Mouse (Mus musculus): ENCODE results near the gene Zdhhc9.

The Zdhhc9 gene

DNA sequence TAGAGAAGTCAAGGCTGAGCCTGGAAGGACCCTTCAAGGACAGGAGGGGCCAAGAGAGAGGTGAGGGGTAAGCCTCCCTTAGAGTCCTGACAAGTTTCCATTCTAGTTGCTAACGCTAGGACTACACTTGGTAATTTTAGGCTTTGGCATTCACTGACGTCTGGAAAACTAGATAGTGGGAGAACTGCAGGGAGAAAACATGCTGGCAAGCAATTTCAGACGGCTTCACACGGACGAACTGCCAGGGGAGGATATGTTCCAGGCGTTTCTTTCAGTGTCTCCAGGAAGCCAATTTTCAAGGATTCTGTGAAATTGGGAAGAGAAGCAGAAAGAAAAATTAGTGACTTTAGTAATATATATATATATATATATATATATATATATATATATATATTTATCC lies 26.8 kb downstream of the Zdhhc9 start:
- no peak for DNase-seq (ENCODE audit: low spot score in 2 of 2)

- no peak for DNase-seq (ENCODE audit: low spot score in 2 of 2)
Measured at GRCm38 (mm10) chrX:48170368-48170767, 38.3 kb downstream of the Zdhhc9 start.

DNA sequence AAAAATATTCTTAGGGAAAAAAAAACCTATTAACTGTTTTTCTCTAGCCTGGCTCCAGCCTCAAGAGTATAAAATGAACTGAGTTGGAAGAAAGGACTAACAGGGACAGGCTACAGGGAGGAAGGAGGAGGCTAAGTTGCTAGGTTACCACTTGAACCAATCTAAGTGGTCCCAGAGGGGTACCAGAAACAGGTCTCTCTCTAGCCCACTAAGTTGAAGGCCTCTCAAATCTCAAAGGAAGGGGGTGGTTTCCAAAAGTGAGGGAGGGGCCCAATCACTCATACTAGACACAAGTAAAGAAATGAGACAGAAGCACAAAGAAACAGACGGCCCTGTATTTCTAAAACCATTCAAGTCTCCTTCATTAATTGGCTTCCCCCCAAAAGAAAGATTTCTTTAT lies 38.8 kb downstream of the Zdhhc9 start:
- no peak for DNase-seq (ENCODE audit: low spot score in 2 of 2)

- DNase-seq (ENCODE audit: low spot score in 2 of 2): no peak
Measured at GRCm38 (mm10) chrX:48158229-48158919, 50.3 kb downstream of the Zdhhc9 start.

DNA sequence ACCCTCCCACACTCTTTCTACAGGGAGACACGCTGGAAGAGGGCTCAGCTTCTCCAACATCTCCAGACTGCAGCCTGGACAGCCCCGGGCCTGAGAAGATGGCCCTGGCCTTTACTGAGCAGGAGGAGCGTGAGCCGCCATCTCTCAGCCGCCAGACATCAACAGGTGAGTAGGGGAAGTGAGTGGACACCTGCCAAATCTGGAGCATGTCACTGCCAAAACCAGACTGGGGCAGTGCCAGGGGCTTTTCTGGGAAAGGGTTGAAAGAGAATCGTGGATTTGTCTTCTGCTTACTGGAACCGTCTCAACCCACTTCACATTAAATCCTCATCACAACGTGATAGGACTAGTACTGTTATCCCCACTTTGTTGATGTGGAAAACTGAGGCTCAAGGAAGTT lies 51.3 kb downstream of the Zdhhc9 start:
- DNase-seq (ENCODE audit: low spot score in 2 of 2): no peak

DNA sequence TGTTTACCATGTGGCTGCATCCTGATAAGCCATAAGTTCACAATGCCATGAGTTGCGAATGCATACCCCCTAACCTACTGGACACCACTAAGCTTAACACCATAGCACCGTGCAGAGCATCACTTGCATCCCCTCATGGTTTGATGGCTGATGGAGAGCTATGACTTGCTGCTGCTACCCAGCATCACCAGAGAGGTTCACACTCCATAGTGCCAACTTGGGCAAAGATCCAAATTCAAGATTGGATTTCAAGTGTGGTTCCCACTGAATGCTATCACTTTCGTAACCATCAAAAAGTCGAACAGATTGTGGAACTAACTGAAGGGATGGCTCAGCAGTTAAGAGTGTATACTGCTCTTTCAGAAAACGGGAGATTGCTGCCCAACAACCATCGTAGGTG lies 53.2 kb downstream of the Zdhhc9 start:
- DNase-seq (ENCODE audit: low spot score in 2 of 2): no peak

GRCm38 (mm10) chrX:48153949-48154348 lies 54.7 kb downstream of the Zdhhc9 start:
- no peak for DNase-seq (ENCODE audit: low spot score in 2 of 2)

- DNase-seq (ENCODE audit: low spot score in 2 of 2): no peak
Measured at GRCm38 (mm10) chrX:48153414-48153813, 55.3 kb downstream of the Zdhhc9 start.

GRCm38 (mm10) chrX:48152106-48152505 lies 56.6 kb downstream of the Zdhhc9 start:
- no peak for DNase-seq (ENCODE audit: low spot score in 2 of 2)

- no peak for DNase-seq (ENCODE audit: low spot score in 2 of 2)
Measured at GRCm38 (mm10) chrX:48147741-48148186, 60.9 kb downstream of the Zdhhc9 start.

DNA sequence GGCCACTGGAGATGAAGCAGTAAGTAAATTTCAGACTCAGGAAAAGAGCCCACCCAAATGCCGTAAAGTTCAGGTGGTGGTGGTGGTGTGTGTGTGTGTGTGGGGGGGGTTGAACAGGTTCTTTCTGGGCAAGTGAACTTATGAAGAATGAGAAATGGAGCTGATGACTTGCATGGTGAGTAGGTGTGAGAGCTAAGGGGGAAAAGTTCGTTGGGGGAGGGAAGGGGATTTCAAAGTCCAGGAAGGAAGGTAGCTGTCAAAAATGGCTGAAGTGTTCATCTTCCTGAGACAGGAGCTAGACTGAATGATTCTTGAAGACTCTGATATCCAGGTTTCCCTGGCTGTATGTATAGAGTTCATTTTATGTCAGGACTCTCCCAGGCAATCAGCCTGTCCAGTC lies 61.5 kb downstream of the Zdhhc9 start:
- DNase-seq (ENCODE audit: low spot score in 2 of 2): no peak

GRCm38 (mm10) chrX:48146262-48146661 lies 62.4 kb downstream of the Zdhhc9 start, which contains the start of gene Sash3:
TSS of gene Sash3 (plus strand) at chrX:48146436.
- DNase-seq (ENCODE audit: low spot score in 2 of 2): no peak

- no peak for DNase-seq (ENCODE audit: low spot score in 2 of 2)
Measured at GRCm38 (mm10) chrX:48143415-48144335, 65.0 kb downstream of the Zdhhc9 start.

DNA sequence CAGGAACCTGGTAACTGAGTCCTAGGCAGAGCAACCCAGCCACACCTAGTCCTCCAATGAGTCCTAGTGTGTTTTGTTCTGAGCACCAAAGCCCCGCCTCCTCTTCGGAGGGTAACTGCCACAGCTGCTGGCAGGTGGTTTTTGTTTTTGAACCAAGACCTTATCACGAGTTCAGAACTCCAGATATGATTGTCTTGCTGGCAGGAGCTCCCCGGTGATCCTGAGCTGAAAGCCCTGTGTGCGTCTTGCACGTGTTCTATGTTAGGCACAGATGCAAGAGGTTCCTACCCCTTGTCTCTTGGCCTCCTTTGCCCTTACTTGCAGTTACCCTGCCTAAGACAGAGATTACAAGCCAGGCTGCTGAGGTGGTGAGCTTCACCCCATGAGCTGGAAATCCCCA lies 67.2 kb downstream of the Zdhhc9 start:
- DNase-seq (ENCODE audit: low spot score in 2 of 2): no peak

- DNase-seq (ENCODE audit: low spot score in 2 of 2): no peak
Measured at GRCm38 (mm10) chrX:48140286-48140877, 68.3 kb downstream of the Zdhhc9 start.

- DNase-seq (ENCODE audit: low spot score in 2 of 2): no peak
Measured at GRCm38 (mm10) chrX:48139368-48140285, 69.1 kb downstream of the Zdhhc9 start.

DNA sequence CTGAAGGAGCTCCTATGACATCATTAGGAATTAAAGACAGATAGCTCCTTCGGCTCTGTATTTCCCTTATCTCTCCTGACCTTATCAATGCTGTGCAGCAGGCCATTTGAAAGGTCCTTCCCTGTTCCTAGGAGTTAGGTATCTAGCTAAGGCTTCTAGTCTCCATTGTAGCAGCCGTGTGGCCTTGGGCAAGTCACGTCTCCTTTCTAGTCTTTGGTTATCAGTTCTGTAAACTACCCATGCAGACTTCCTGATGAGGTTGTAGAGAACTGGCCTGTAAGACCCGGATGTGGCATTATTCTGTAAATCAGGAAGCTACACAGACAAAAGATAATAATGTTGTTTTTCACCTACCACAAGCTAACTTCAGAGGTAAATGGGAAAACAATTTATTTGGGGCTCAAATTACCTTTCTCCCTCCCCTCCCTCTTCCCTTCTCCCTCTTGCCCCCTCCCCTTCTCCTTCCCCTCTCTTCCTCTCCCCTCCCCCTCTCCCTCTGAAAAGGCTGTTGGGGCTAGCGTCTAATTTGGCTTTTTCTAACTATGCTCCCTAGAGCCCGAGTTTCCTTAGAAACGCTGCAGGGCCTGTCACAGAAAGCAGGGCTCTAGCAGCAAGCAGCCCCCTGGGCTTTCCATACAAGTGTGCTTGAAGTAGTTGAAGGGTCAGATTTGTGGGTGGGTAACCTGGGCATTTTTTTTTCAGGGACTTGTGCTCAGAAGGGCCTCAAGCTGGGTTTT lies 70.0 kb downstream of the Zdhhc9 start:
- no peak for DNase-seq (ENCODE audit: low spot score in 2 of 2)

- DNase-seq (ENCODE audit: low spot score in 2 of 2): no peak
Measured at GRCm38 (mm10) chrX:48138011-48138410, 70.7 kb downstream of the Zdhhc9 start.

DNA sequence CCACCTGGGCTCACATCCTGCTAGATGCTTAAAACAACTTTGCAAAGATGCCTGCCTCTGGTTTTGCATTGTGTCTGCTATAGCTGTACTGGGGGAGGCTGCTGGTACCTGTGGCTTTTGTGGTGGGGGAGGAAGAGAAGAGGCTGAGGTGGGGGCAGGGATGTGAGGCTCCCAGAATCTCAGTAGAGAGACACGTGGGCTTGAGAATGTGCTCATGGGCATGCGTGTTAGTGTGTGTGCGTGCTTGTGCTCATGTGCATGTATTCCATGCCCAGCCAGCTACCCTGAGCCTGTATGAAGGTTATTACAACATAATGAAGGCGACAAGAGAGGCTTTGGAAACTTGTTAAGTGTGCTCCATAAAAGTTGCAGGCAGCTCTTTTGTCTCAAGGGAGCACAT lies 71.7 kb downstream of the Zdhhc9 start:
- no peak for DNase-seq (ENCODE audit: low spot score in 2 of 2)

DNA sequence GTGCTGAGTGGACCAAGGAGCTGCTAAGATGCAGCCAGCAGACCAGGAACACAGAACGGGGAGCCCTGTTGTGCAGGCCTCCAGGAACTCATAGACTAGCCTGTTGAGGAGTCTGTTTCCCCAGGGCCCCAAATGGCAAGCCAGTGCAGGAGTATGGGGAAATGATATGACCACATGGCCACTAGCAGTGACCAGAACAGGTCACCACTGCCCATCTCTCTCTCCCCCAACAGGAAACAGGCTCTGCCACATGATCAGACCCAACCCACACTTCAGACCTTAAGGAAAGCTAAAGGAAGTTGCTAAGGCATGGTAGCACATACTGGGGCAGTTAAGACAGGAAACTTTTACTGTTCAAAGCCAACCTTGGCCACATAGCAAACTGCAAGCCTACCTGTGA lies 79.5 kb downstream of the Zdhhc9 start:
- DNase-seq (ENCODE audit: low spot score in 2 of 2): no peak
